Mouse (Mus musculus): ENCODE data around the gene Epb41l1.

- TF ChIP-seq CTCF (IDR thresholded peaks at IDR 0.05; ENCODE audit: extremely low read depth, insufficient read length, insufficient replicate concordance, low read depth, low read length) (no peak), POLR2A (IDR thresholded peaks at IDR 0.05; ENCODE audit: low read depth, low read length) (no peak)
Observed at GRCm38 (mm10) chr2:156425618-156426017, 4.9 kb downstream of the Epb41l1 start.

All from small intestine, adult 2 months (tissue).